Mouse (Mus musculus) gastrocnemius, postnatal 4 days (tissue): ENCODE results near the gene Scn2b. TPM values are rescaled to one million over a fixed set of nuclear protein-coding genes. Genes with fewer than 3 reads are reported as not detected.

Source experiments
- DNase-seq, 2 experiments: peaks; one replicate each; pipeline ENCODE4 v3.0.0; 2021 to 2022; ENCODE audit warnings: low spot score in 2 of 2, mixed read lengths in 2 of 2
- total RNA-seq, 2 experiments: library from RNA; stranded (reverse); gene quantifications; 2 replicates each; pipeline ENCODE4 v1.2.3; 2021

The Scn2b gene
- total RNA-seq, 2 experiments from 2014 or later: 1.9 to 2.0 TPM

- no peak for DNase-seq
These were observed 1.9 kb downstream of the Scn2b start for GRCm38 (mm10) chr9:45119316-45119953.

- DNase-seq: no peak
These were observed 2.5 kb downstream of the Scn2b start for GRCm38 (mm10) chr9:45119954-45120530.

DNA sequence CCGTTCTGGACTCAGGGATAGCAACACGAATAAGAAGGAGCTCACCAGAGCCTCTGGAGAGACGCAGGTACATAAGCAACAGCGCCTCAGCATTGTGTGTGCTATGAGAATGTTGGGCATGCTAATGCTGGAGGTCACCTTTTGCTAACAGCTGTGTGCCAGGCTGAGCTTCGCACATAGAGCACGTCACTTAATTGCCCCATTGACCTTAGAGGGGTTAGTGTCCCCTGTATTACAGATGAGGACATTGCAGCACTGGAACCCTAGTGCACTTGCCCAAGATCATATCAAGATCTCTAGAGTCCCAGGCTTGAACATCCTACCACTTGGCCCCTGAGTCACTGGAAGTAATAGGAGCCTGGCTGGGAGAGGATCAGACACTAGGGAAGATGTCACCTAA lies 3.0 kb downstream of the Scn2b start:
- no peak for DNase-seq

DNA sequence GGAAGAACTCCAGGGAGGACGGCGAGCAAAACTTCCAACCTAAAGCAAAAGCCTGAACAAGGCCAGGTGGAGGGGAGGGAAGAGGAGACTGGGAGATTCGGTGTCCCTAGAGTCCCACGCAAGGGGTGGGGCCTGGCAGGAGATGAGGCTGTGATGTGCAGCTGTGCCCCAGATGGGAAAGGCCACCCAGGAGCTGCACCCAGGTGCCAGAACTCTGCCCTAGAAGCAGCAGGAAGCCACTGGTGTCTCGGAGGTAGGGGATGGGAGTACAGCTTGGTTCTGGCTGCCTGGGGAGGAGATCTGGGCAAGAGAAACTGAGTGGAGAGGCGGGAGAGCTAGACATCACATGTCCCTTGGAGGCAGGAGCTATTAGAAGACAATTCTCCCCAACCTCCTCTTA lies 3.4 kb downstream of the Scn2b start:
- no peak for DNase-seq

DNA sequence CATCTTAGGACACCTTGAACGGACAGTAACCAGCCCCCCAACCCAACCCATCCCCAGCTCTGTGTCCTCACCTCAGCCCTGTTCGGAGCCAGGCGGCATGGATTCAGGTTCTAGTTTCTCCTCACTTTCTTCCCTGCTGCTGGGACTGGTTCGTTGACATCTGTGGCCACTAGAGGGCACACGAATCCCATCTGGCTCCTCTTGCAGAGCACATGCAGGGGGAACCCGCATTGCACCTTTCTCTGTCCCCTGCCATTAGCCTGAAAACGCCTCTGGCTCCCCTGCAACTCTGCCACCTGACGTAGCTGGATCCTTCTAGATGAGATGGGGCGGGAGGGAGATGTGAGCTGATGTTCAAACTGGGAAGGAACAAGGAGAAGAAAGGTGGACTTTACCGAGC lies 4.2 kb downstream of the Scn2b start:
- peak; percentile 38 to 70 for DNase-seq

- peak in 1 of 2 experiments; percentile 29 for DNase-seq
These were observed 4.7 kb downstream of the Scn2b start for GRCm38 (mm10) chr9:45122209-45122761.

DNA sequence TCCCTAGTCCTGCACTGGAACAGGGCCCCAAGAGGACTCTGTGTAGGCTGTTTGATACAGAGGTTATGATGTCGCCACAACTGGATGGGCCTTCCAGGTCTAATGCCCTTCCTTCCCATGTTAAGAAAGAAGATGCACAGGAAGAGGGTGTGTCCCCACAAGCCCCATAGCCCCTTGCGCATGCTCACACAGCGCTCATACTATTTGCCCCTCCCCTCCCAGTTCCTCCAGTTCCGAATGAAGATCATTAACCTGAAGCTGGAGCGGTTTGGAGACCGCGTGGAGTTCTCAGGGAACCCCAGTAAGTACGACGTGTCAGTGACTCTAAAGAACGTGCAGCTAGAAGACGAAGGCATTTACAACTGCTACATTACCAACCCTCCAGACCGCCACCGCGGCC lies 7.6 kb downstream of the Scn2b start:
- DNase-seq: no peak

DNA sequence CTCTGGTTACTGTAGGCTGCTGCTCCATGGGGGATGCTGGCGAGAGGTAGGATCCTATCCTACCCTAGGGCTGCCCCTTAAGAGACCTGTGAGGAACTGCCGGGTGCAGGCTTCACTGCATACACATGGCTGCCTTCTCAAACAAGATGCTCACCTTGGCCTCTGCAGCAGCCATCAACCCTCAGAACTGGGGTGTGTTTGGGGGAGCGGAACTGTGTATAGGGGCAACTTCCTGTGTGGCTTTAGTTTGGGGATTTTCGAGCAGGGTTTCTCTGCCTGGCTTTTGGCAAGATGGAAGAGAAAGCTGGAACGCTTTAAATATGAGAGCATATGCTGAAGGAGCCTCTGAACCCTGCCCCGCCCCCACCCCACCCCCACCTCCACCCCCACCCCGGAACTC lies 9.4 kb downstream of the Scn2b start:
- no peak for DNase-seq

DNA sequence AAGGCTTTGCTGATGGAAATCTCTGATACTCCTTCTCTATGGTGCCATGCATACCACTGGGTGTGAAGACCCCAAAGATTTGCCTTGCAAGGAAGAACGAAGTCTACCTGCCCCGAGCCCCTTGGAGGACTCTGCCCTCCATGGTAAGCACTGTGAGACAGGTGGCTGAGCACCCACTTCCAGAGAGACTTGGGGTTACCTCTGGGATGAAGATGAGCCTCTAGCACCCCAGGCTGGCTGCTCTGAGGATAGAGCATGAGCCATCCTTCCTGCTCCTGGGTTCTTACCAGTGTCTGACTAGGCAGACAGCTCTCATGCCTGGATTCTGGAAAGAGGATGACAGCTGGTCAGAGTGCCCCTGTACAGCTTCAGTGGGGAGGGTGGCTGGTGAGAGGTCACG lies 12.5 kb downstream of the Scn2b start:
- no peak for DNase-seq

GRCm38 (mm10) chr9:45133484-45134310 lies 16.1 kb downstream of the Scn2b start:
- peak in 1 of 2 experiments; percentile 52 for DNase-seq

- DNase-seq: no peak
These were observed 19.0 kb downstream of the Scn2b start for GRCm38 (mm10) chr9:45136442-45137169.

- DNase-seq: peak; percentile 43
These were observed 20.8 kb downstream of the Scn2b start, which contains the start of gene Scn4b for GRCm38 (mm10) chr9:45138191-45139032. Scn4b (plus strand) TSS chr9:45138395.

GRCm38 (mm10) chr9:45139082-45139481 lies 21.5 kb downstream of the Scn2b start:
- no peak for DNase-seq

DNA sequence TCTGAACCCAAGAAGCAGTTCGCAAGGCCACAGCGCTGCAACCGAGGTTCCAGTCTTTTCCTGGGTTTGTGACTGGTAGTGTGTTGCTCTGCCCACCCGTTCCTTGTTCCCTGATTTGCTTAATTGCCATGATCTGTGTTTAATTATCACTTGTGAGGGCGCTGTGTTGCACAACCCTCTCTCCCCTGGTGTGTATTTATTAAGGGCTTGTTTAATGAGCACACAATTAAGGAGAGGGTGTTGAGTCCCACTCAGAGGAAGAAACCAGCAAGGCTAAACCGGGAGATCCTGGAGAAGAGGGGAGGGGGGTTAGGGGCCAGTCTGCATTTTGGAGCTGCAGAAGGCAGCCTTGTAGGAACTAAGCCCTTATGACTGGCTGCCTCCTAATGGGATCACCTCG lies 23.4 kb downstream of the Scn2b start:
- no peak for DNase-seq

DNA sequence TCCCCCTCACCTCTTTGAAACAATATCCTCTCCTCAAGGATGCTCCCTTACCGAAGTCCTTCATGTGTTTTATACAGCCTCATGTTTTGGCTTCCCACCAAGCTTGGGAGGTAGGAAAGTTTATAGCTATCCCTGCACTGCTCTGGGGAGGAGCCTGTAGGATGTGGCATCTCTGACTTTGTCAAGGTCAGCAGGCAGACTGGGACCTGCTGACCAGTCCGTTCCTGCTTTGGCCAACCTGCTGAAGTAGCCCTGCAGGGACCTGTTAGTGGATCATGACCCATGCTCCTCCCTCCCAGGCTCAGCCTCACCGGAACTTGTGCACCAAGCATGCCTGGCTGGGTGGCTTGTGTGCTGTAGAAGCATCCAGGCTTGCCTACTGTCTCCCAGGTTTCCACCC lies 25.1 kb downstream of the Scn2b start:
- no peak for DNase-seq

GRCm38 (mm10) chr9:45145533-45146266 lies 28.1 kb downstream of the Scn2b start:
- DNase-seq: no peak

- DNase-seq: peak in 1 of 2 experiments; percentile 45
These were observed 28.6 kb downstream of the Scn2b start for GRCm38 (mm10) chr9:45146267-45146597.

- no peak for DNase-seq
These were observed 33.4 kb downstream of the Scn2b start for GRCm38 (mm10) chr9:45150933-45151332.

DNA sequence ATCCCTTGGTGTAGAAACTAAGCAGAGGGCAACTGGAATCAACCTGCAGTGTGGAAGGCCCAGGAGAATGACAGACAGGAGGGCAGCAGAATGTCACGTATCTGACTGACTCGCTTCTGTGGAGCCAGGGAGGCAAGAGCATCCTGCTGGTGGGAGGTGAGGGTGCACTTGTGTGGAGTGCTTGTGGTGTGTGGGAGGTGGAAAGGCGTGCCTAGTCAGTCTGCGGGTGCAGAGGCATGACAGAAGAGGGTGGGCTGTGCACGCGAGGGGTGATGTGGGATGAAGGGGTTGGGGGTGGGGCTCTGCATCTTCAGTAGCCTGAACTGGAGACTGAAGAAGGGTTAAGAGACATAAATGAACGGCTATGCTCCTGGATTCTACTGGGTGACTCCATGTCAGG lies 35.8 kb downstream of the Scn2b start:
- DNase-seq: no peak

- DNase-seq: no peak
These were observed 50.3 kb downstream of the Scn2b start for GRCm38 (mm10) chr9:45167903-45168302.
